Mouse (Mus musculus) small intestine, adult 2 months (tissue): ENCODE results near the gene Nxph3. TPM values are rescaled to one million over a fixed set of nuclear protein-coding genes. Genes with fewer than 3 reads are reported as not detected.

Experiments used
- H3K27ac ChIP-seq: fragments of 200-500 bp; 2 replicates; pipeline ENCODE4 v1.5.1; 2012; ENCODE audit warnings: low read depth, low read length, control low read depth, inconsistent platforms; ENCODE audit not compliant: insufficient read depth
- H3K27me3 ChIP-seq: fragments of 200-500 bp; 2 replicates; pipeline ENCODE4 v1.6.1; 2012; ENCODE audit warnings: mild to moderate bottlenecking, moderate library complexity, low read length, inconsistent platforms; ENCODE audit not compliant: control insufficient read depth, insufficient read depth
- H3K36me3 ChIP-seq: fragments of 200-500 bp; 2 replicates; pipeline ENCODE4 v1.6.1; 2012; ENCODE audit warnings: mild to moderate bottlenecking, low read length, control low read depth, inconsistent platforms; ENCODE audit not compliant: control insufficient read depth, insufficient read depth
- H3K4me1 ChIP-seq: fragments of 200-500 bp; 2 replicates; pipeline ENCODE4 v1.6.1; 2012; ENCODE audit warnings: low read length, inconsistent platforms, mixed read lengths; ENCODE audit not compliant: control insufficient read depth, insufficient read depth, insufficient read length
- H3K4me3 ChIP-seq: fragments of 200-500 bp; 2 replicates; pipeline ENCODE4 v1.5.1; 2012; ENCODE audit warnings: low read depth, mild to moderate bottlenecking, control low read depth, inconsistent platforms, low read length, moderate library complexity
- CTCF ChIP-seq: fragments of 200-500 bp; IDR thresholded peaks from 2 replicates; pipeline ENCODE4 v1.5.1; 2012; ENCODE audit warnings: low read depth, mild to moderate bottlenecking, control low read depth, inconsistent platforms, low read length, moderate library complexity, mixed read lengths; ENCODE audit not compliant: insufficient replicate concordance, insufficient read length; ENCODE audit errors: extremely low read depth
- POLR2A ChIP-seq: fragments of 200-500 bp; IDR thresholded peaks from 2 replicates; pipeline ENCODE4 v1.6.1; 2012; ENCODE audit warnings: low read depth, mild to moderate bottlenecking, control low read depth, inconsistent platforms, low read length, moderate library complexity
- WGBS: fragments of 180-500 bp; shearing (Covaris S2); methylation state at CpG from one replicate; pipeline ENCODE4 v1.1.7; 2018; 5-methylcytosine and 5-hydroxymethylcytosine counted together
- polyA plus RNA-seq: library from polyadenylated mRNA; depleted of rRNA; stranded (reverse); fragments of >200 nt; gene quantifications from 2 replicates; pipeline ENCODE4 v1.2.3, GENCODE M21; 2012

The Nxph3 gene
- polyA plus RNA-seq, 1 experiment = 0.61 TPM

GRCm38 (mm10) chr11:95532353-95533072 is 18.1 kb upstream of the Nxph3 start:
- no peak for TF ChIP-seq CTCF
- no peak for TF ChIP-seq POLR2A
- Histone ChIP-seq H3K4me3 (no peak overlapping the region), H3K36me3 (no peaks in the 10 kb centered on the region), H3K27ac (no peak overlapping the region), H3K4me1 (no peaks in the 10 kb centered on the region; the same call in 1 of the 2 replicates), H3K27me3 (no peaks in the 10 kb centered on the region)
- 61% methylated on average over 13 of the region's 13 CpGs for WGBS

DNA sequence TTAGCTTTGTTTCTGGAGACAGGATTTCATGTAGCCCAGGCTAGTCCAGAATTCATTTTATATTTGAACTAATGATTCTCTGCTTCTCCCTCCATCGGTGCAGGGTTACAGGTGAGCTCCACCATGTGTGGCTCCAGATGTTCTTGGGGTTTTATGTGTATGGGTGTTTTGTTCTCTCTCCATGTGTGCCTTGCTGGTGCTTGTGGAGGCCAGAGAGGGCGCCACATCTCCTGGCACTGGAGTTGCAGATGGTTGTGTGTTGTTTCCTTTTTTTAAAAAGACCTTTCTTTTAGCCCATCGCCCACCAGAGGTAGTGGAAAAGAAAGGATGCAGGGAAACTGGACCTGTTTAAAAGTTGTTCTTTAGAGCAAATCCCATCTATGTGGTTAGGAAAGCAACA is 13.9 kb upstream of the Nxph3 start:
- WGBS = 77% methylated on average over 3 of the region's 3 CpGs
- no peak overlapping the region for H3K4me3 ChIP-seq

DNA sequence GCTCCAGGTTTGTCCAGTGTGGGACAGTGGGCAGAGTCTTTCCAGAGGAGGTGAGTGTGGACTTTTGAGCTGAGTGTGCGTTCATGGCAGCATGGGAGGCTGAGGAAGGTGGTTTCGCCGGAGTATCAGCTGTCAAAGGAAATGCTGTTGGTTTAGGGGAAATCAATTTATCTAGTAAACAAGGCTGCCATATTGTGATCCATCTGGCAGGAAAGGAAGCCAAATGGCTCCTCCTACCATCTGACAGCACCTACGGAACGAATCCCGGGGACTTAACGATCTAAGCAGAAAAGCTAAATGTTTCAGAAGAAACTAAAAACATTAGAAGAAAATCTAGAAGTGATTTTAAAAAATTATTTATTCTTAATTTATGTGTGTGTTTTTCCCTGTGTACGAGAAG is 12.9 kb upstream of the Nxph3 start:
- Histone ChIP-seq H3K4me3 (no peak overlapping the region), H3K27me3 (no peaks in the 10 kb centered on the region), H3K27ac (no peak overlapping the region), H3K36me3 (no peaks in the 10 kb centered on the region), H3K4me1 (no peaks in the 10 kb centered on the region)
- 71% methylated on average over 8 of the region's 8 CpGs for WGBS
- TF ChIP-seq CTCF = no peak
- TF ChIP-seq POLR2A = no peak

More for the DNA sequence above, 13.9 kb upstream of the Nxph3 start:
- Histone ChIP-seq H3K27ac (no peak overlapping the region), H3K36me3 (no peaks in the 10 kb centered on the region), H3K4me1 (no peaks in the 10 kb centered on the region), H3K27me3 (no peaks in the 10 kb centered on the region)
- TF ChIP-seq POLR2A = no peak
- TF ChIP-seq CTCF = no peak

DNA sequence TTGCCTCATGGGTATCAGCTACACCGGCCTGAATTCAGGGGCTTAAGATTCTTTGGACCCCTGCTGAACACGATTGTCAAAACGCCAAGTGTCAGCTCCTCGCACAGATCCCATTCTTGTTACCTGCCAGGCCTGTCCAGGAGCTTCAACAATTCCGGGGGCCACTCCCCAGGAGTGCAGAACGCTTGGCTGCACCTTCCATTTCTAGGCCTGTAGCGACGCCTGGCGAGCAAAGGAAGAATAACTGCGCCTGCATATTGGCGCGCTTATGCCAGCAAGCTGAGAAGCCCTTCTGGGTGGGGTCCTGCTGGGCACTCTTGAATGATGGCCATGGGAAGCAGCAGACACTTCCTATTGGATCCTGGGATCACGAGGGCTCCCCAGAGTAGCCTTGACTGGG is 7.2 kb upstream of the Nxph3 start:
- Histone ChIP-seq H3K36me3 (no peaks in the 10 kb centered on the region), H3K27me3 (no peaks in the 10 kb centered on the region), H3K27ac (no peak overlapping the region), H3K4me3 (peak overlapping the region; percentile 32), H3K4me1 (peaks cover 7% of the 10 kb centered on the region)
- TF ChIP-seq POLR2A (no peak), CTCF (peak; percentile 92)
- 2% methylated on average over 13 of the region's 13 CpGs for WGBS

- H3K27ac ChIP-seq = no peak overlapping the region
- peak overlapping the region; percentile 54 for H3K4me3 ChIP-seq
- no peaks in the 10 kb centered on the region for H3K36me3 ChIP-seq
- peaks cover 7% of the 10 kb centered on the region for H3K4me1 ChIP-seq
- peaks cover 5% of the 10 kb centered on the region; the same call in 1 of the 2 replicates for H3K27me3 ChIP-seq
- TF ChIP-seq CTCF (peak; percentile 98), POLR2A (no peak)
- 2% methylated on average over 27 of the region's 27 CpGs for WGBS
These were observed 6.2 kb upstream of the Nxph3 start for GRCm38 (mm10) chr11:95520456-95521072.

DNA sequence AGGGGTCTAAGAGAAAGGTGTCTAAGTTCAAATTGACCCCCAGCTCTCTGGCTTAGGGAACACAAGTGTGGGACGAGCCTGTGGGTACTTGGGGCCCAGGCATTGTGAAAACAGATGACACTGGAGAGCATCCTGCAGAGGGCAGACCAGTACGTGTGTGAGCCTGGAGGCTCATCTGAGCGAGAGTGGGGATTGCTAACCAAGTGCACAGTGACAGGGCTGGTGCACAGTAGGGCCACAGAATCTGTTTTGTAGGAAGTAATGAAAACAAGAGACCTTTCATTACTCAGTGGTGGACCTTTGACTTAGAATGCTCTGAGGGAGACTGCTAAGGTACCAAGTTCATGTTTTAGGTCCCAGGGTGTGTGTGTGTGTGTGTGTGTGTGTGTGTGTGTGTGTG is 5.6 kb upstream of the Nxph3 start:
- H3K4me1 ChIP-seq = peaks cover 7% of the 10 kb centered on the region
- WGBS = 61% methylated on average over 3 of the region's 3 CpGs
- H3K4me3 ChIP-seq = no peak overlapping the region
- H3K27ac ChIP-seq = no peak overlapping the region
- no peaks in the 10 kb centered on the region for H3K36me3 ChIP-seq
- TF ChIP-seq POLR2A = no peak
- TF ChIP-seq CTCF = no peak
- peaks cover 7% of the 10 kb centered on the region; the same call in 1 of the 2 replicates for H3K27me3 ChIP-seq

DNA sequence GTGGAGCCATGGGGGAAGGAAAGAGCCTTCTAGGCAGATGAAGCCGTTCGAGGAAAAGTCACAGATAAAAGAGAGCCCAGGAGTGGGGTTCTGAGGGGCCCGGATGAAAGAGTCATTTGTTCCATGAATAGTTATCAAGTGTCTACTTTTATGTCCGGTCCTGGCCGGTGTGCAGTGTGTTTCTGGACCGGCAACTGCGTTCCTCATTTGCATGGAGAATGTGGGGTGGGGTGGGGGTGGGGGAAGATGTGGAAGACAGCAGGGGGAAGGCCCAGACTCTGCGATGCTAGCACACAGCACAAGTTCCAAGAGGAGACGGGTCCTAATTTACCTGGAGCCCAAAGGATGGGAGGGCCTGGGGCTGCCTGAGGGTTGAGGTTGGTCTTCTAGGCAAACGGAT is 4.9 kb upstream of the Nxph3 start:
- peaks cover 13% of the 10 kb centered on the region for H3K27me3 ChIP-seq
- TF ChIP-seq CTCF = no peak
- H3K4me3 ChIP-seq = no peak overlapping the region
- no peak overlapping the region for H3K27ac ChIP-seq
- no peaks in the 10 kb centered on the region for H3K36me3 ChIP-seq
- WGBS = 71% methylated on average over 10 of the region's 10 CpGs
- peaks cover 11% of the 10 kb centered on the region for H3K4me1 ChIP-seq

- Histone ChIP-seq H3K4me3 (no peak overlapping the region), H3K27ac (no peak overlapping the region), H3K27me3 (peaks cover 26% of the 10 kb centered on the region), H3K4me1 (peaks cover 15% of the 10 kb centered on the region), H3K36me3 (no peaks in the 10 kb centered on the region)
- WGBS = 59% methylated on average over 6 of the region's 6 CpGs
- TF ChIP-seq POLR2A (no peak), CTCF (no peak)
These were observed 2.8 kb upstream of the Nxph3 start for GRCm38 (mm10) chr11:95517162-95517561.
